Mouse (Mus musculus): Measurements from ENCODE around the gene Brd3.

- TF ChIP-seq CTCF (IDR thresholded peaks at IDR 0.05; ENCODE audit: extremely low read depth, insufficient read depth, low read length), result no peak
- TF ChIP-seq POLR2A (IDR thresholded peaks at IDR 0.05; ENCODE audit: extremely low read depth, insufficient read depth, low read length), result no peak
Observed at GRCm38 (mm10) chr2:27490939-27491338, 16.5 kb downstream of the Brd3 start.
